Mouse (Mus musculus): ENCODE measurements around the gene Zbp1. TPM values are rescaled to one million over a fixed set of nuclear protein-coding genes. Genes with fewer than 3 reads are reported as not detected.

Zbp1 gene
- polyA plus RNA-seq, 1 experiment from 2014 or later: 0.23 TPM

DNA sequence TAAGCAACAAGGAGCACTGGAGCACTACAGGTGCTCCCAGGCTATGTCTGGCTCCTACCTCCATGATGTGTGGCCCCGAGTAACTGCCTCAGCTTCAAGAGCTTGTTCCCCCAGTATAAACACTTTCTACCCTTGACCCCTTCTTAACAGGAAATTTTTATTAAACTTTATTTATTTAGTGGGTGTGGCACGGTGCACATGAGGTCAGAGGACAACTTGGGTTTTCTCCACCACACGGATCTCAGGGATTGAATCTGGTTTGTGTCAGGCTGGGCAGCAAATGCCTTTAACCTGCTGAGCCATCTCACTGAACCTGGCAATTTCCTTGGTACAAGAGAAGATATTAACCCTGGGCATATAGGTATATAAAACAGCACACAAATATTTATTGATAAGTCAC is 25.4 kb upstream of the Zbp1 start:
- H3K9ac ChIP-seq (replicated peaks): no peak overlapping the region
- no peaks in the 10 kb centered on the region for H3K27me3 ChIP-seq
- no peak overlapping the region for H3K27ac ChIP-seq (replicated peaks)
- H3K9me3 ChIP-seq: no peaks in the 10 kb centered on the region
- H3K4me3 ChIP-seq: no peak overlapping the region
- no peak for ATAC-seq (replicated peaks)
- H3K36me3 ChIP-seq: no peaks in the 10 kb centered on the region
- 80% methylated on average over 3 of the region's 3 CpGs for WGBS
- H3K4me1 ChIP-seq: peaks cover 67% of the 10 kb centered on the region
- H3K4me2 ChIP-seq (replicated peaks): no peak overlapping the region

DNA sequence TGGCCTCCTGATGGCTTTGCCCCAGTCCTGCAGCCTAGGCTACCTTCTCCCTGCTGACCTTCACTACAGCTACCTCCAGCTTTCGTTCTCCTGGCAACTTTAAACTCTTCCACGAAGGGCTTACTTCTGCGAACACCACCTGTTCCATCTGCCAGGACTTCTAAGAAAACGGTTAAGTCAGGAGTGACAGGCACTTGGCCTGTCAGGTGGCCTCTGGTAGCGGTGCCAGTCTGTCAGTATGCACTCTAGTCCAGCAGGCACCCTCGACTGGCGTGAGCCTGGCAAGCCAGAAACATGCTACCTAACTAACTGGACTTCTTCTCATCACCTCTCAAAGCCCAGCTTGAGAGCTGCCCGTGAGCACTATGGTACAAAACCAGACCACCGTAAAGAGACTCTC is 24.9 kb upstream of the Zbp1 start:
- Histone ChIP-seq H3K36me3 (no peaks in the 10 kb centered on the region), H3K4me1 (peaks cover 70% of the 10 kb centered on the region)
- ATAC-seq (replicated peaks): no peak

DNA sequence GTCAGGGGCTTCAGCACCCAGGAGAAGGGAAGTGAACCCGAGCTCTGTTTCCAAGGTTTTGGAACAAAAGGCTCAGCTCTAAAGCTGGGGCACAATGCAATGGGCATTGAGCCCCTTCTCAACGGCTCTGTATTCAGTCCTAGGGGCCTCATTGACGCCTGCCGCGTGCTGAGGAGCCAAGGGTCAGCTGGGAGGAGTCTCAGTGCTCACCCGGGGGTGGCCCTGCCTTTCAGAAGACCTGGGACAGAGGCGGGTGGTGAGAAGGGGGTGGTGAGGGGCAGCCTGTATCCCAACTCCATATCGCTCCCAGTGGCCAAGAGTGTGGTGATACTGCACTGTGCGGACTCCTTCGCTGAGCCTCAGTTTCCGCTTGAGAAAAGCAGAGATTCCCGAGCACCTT is 24.2 kb upstream of the Zbp1 start:
- peak; percentile 48 for ATAC-seq (replicated peaks)
- H3K4me1 ChIP-seq: peaks cover 71% of the 10 kb centered on the region
- no peaks in the 10 kb centered on the region for H3K27me3 ChIP-seq
- no peak overlapping the region for H3K4me3 ChIP-seq
- H3K36me3 ChIP-seq: no peaks in the 10 kb centered on the region
- WGBS: 8% methylated on average over 12 of the region's 12 CpGs
- H3K27ac ChIP-seq (replicated peaks): no peak overlapping the region
- no peak overlapping the region for H3K4me2 ChIP-seq (replicated peaks)
- H3K9ac ChIP-seq (replicated peaks): no peak overlapping the region
- H3K9me3 ChIP-seq: no peaks in the 10 kb centered on the region

More for the DNA sequence above, 24.9 kb upstream of the Zbp1 start:
- H3K27ac ChIP-seq (replicated peaks): no peak overlapping the region
- H3K9me3 ChIP-seq: no peaks in the 10 kb centered on the region
- H3K4me2 ChIP-seq (replicated peaks): no peak overlapping the region
- no peaks in the 10 kb centered on the region for H3K27me3 ChIP-seq
- no peak overlapping the region for H3K4me3 ChIP-seq
- no peak overlapping the region for H3K9ac ChIP-seq (replicated peaks)
- 66% methylated on average over 9 of the region's 9 CpGs for WGBS

DNA sequence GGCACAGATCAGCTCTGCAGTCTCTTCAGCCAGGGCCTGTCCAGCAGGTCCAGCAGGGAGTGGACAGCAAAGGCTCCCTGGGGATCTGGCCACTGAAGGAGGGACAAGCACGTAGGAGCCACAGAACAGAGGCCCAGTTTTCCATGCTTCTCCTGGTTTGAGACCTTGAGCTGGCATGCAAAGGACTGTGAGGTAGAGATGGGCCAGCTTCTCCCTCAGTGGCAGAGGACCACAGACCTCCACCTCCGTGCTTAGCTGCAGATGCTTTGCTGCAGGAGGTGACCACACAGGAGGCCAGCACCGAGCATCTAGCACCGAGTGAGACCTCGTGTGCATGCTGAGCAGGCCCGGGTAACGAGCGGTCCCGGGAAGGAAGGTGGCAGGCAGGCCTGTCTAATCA is 22.0 kb upstream of the Zbp1 start:
- H3K4me3 ChIP-seq: no peak overlapping the region
- H3K27ac ChIP-seq (replicated peaks): peak overlapping the region; percentile 38
- peaks cover 82% of the 10 kb centered on the region for H3K4me1 ChIP-seq
- 22% methylated on average over 9 of the region's 9 CpGs for WGBS
- ATAC-seq (replicated peaks): no peak
- no peaks in the 10 kb centered on the region for H3K27me3 ChIP-seq
- H3K9me3 ChIP-seq: no peaks in the 10 kb centered on the region
- no peaks in the 10 kb centered on the region for H3K36me3 ChIP-seq
- H3K9ac ChIP-seq (replicated peaks): no peak overlapping the region
- no peak overlapping the region for H3K4me2 ChIP-seq (replicated peaks)

DNA sequence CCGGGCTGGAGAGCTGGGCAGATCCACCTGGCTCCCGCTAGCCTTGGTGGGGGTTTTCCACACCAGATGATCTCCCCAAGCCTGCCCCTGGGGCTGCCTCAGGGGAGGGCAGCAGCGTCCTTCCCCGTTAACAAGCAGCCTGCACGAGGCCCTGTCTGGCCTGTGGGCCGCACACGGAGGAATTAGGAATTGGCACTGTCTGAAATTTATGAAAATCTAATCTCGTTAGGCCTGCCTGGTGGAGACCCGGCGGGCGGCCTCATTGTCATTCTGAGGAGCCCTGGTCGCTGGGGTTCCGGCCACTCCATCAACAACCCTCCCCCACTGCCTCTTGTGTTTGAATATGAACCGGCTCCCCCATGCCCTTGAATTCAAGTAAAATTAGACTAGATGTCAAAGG is 19.8 kb upstream of the Zbp1 start:
- H3K4me1 ChIP-seq: peaks cover 82% of the 10 kb centered on the region
- no peak overlapping the region for H3K4me3 ChIP-seq
- no peaks in the 10 kb centered on the region; the same call in 1 of the 2 replicates for H3K36me3 ChIP-seq
- no peak overlapping the region for H3K9ac ChIP-seq (replicated peaks)
- WGBS: 7% methylated on average over 14 of the region's 14 CpGs
- no peak overlapping the region for H3K4me2 ChIP-seq (replicated peaks)
- no peaks in the 10 kb centered on the region for H3K9me3 ChIP-seq
- H3K27me3 ChIP-seq: no peaks in the 10 kb centered on the region
- no peak overlapping the region; the same call in 1 of the 2 replicates for H3K27ac ChIP-seq (replicated peaks)
- no peak for ATAC-seq (replicated peaks)

DNA sequence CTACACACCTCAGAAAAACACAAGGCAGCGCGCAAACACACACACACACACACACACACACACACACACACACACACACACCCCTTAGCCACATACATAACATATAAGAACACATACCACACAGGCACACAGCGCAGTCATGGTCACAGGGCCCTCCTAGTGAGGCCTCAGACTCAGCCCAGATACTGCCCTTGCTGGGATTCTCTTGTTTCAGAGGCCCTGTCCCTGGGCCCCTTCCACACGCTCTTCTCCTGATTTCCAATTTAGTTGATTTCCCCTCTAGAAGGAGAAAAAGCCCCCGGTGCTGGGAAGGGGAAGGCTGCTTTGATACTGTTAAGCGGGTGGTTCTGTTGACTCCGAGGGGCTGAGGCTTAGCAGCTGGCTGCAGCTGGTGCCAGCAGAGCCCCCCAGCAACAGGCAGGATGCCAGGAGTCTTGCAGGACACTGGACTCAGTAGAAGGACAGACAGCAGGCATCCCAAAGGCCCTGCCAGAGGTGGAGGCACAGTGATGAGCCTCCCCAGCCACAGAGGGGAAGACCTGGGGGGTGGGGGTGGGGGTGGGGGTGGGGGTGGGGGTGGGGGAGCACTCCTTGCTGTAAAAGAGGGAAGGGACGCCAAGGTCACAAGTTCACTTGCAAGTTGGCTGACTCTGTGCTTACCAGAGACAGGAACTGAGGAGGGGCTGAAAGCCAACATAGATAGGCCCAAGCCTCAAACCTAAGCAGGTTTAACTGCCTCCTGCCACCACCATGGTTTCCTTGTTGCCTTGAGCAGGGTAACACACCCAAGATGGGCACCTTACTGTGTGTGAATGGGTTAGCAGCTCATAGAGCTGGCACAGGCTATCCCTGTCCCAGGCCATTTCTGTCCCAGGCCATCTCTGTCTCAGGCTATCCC is 17.0 kb upstream of the Zbp1 start:
- Histone ChIP-seq H3K36me3 (peaks cover 18% of the 10 kb centered on the region), H3K27me3 (no peaks in the 10 kb centered on the region), H3K9me3 (no peaks in the 10 kb centered on the region), H3K4me3 (no peak overlapping the region), H3K9ac (replicated peaks) (0 out of 2 replicates have a peak overlapping the region, but pooled peaks have one; percentile 1), H3K4me1 (peaks cover 67% of the 10 kb centered on the region), H3K4me2 (replicated peaks) (no peak overlapping the region), H3K27ac (replicated peaks) (no peak overlapping the region)
- ATAC-seq (replicated peaks): peak; percentile 7; the same call in 1 of the 2 replicates
- WGBS: 47% methylated on average over 8 of the region's 8 CpGs

DNA sequence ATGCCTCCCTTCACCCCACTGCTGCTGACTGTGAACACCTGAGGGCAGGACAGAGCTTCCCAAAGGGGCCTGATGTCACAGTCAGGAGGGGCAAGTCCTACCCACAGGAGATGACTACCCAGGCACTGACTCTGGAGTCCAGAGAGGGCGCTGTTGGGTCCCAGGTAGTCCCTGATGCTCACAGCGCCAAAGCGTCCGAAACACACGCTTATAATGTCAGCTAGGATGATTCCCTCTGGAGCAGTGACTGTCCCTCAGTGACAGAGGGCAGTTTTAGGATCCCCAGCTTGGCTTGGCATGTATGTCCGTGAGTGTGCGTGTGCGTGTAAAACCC is 14.0 kb upstream of the Zbp1 start:
- Histone ChIP-seq H3K4me1 (peaks cover 48% of the 10 kb centered on the region), H3K9ac (replicated peaks) (no peak overlapping the region), H3K36me3 (peaks cover 28% of the 10 kb centered on the region), H3K27ac (replicated peaks) (no peak overlapping the region), H3K4me3 (no peak overlapping the region), H3K4me2 (replicated peaks) (no peak overlapping the region), H3K9me3 (no peaks in the 10 kb centered on the region), H3K27me3 (no peaks in the 10 kb centered on the region)
- ATAC-seq (replicated peaks): no peak
- 73% methylated on average over 8 of the region's 8 CpGs for WGBS

DNA sequence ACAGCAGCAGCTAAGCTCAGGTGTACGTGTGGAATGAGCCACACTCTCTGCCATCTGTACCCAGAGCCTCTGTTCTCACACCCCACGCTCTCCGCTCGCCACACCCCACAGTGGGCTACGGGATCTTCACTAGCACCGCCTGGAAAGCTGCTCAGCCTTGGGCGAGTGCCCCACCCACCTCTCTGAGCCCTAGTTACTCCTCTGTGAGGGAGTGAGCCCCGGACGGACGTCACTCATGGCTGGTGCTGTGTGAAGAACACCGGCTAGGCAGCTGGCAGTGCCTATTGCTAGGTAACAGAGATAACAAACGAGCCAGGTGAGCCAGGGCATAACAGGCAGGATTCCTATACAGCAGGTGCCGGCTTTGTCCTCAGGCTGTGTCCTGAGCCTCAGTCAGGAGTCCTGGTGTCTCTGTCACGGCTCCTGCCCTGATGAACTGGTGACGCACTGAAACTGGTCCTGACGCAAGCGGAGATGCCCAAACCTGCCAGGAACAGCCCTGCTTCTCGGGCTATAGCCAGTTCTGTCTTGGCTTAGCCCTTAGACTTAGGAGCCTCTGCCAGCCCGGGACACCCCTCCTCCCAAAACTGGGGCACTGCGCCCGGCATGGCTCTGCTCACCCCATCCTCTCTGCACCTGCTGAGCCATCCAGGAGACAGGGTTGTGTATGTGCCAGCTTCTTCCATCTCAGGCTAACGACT is 13.5 kb upstream of the Zbp1 start:
- WGBS: 77% methylated on average over 22 of the region's 22 CpGs
- Histone ChIP-seq H3K4me1 (peaks cover 43% of the 10 kb centered on the region), H3K9me3 (no peaks in the 10 kb centered on the region), H3K27me3 (no peaks in the 10 kb centered on the region), H3K27ac (replicated peaks) (no peak overlapping the region), H3K4me2 (replicated peaks) (no peak overlapping the region), H3K4me3 (no peak overlapping the region), H3K36me3 (peaks cover 31% of the 10 kb centered on the region), H3K9ac (replicated peaks) (no peak overlapping the region)
- no peak for ATAC-seq (replicated peaks)

DNA sequence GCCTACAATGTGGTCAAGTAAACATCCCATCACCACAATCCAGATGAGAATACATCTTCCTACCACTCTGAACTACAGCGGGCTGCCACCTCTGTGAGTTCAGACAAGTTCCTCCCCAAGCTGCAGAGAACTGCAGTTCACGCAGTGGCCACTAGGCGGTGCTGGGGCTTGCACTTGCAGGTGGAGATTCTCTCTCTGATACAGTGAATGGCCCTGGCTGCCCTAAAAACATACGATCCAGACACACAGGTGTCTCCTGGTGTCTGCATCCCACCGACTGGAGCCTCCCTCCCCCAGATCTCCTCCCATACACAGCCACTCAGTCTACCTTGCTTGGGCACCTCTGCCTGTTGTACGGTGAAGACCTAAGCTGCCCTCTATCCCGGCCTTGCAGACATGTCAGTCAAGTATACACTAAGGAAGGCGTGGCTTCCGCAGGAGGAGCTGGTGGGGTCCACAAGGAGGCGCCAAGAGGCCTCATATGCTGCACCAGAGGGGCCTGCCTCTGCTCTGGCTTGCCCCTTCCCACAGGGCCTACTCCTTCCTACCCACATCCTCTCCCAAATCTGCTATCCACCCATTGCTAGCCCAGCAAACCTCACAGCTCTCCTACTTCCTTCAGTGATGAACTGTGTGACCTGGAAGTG is 11.0 kb upstream of the Zbp1 start:
- Histone ChIP-seq H3K4me2 (replicated peaks) (no peak overlapping the region), H3K4me1 (peaks cover 18% of the 10 kb centered on the region; the same call in 1 of the 2 replicates), H3K9ac (replicated peaks) (no peak overlapping the region), H3K9me3 (no peaks in the 10 kb centered on the region), H3K36me3 (peaks cover 40% of the 10 kb centered on the region), H3K27me3 (no peaks in the 10 kb centered on the region), H3K4me3 (0 out of 2 replicates have a peak overlapping the region, but pooled peaks have one; percentile 10), H3K27ac (replicated peaks) (peak overlapping the region; percentile 55)
- peak; percentile 84 for ATAC-seq (replicated peaks)
- 2% methylated on average over 10 of the region's 10 CpGs for WGBS

DNA sequence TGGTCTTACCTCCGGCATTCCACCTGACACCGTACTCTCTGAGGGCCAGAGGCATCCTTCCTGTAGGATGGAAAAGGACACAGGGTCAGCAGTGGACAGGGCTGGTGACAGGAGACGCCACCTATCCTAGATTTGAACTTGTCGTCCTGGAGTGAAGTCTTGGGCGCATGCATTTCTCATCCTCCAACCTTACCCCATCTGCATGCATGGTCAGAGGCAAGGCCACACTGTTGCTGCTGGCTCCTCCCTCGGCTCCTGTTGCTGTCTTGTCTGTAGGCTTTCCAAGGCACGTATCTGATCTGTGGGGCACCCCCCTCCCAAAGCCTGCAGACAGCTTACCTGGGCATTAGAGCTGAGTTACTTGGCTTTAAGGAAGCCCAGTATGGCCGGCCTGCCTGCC is 9.8 kb upstream of the Zbp1 start:
- Histone ChIP-seq H3K27me3 (no peaks in the 10 kb centered on the region), H3K4me1 (peaks cover 15% of the 10 kb centered on the region; the same call in 1 of the 2 replicates), H3K9me3 (no peaks in the 10 kb centered on the region), H3K4me3 (no peak overlapping the region), H3K36me3 (peaks cover 40% of the 10 kb centered on the region), H3K4me2 (replicated peaks) (no peak overlapping the region), H3K9ac (replicated peaks) (no peak overlapping the region), H3K27ac (replicated peaks) (no peak overlapping the region)
- no peak for ATAC-seq (replicated peaks)
- WGBS: 85% methylated on average over 8 of the region's 8 CpGs

DNA sequence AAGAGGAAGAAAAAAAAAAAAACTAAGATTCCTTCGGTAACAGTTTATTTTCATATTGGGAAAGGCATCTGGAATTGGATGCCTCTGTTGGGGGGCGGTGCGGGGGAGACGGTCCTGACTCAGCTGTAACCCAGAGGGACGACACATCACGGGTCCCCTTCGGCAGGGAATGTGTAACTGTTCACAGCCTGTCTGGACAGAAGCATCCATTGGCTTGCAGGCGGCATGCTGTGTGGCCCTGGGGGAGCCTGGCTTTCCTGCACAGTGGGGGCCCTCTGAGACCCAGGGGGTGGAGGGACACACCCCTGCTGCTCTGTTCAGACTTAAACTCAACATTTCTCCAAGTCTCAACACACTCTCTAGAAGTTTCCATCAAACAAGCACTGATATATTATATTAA is 8.1 kb upstream of the Zbp1 start:
- Histone ChIP-seq H3K4me2 (replicated peaks) (no peak overlapping the region), H3K4me1 (peaks cover 5% of the 10 kb centered on the region; the same call in 1 of the 2 replicates), H3K27ac (replicated peaks) (no peak overlapping the region), H3K9ac (replicated peaks) (no peak overlapping the region), H3K36me3 (peaks cover 31% of the 10 kb centered on the region), H3K27me3 (no peaks in the 10 kb centered on the region), H3K4me3 (no peak overlapping the region), H3K9me3 (no peaks in the 10 kb centered on the region)
- 92% methylated on average over 8 of the region's 8 CpGs for WGBS
- ATAC-seq (replicated peaks): no peak

DNA sequence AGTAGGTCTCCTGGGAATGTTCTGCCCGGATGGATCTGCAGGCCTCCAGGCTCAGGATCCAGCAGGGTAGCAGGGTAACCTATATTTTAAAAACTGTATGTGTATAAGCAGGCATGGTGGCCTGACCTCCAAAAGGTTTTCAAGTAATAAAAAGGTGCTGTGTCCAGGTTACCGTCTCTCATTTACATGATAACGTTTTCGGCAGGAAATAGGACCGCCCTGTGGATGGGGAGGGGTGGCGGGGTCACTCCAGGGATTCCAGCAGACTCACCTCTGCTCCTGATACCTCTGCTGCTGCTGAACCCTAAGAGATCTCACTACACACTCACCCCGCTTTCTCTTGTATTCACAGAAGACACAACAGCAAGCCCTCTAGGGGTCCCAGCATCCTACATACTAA is 7.2 kb upstream of the Zbp1 start:
- Histone ChIP-seq H3K36me3 (peaks cover 23% of the 10 kb centered on the region), H3K4me1 (peaks cover 5% of the 10 kb centered on the region; the same call in 1 of the 2 replicates), H3K9me3 (no peaks in the 10 kb centered on the region), H3K9ac (replicated peaks) (no peak overlapping the region), H3K4me3 (no peak overlapping the region), H3K27ac (replicated peaks) (no peak overlapping the region), H3K4me2 (replicated peaks) (no peak overlapping the region), H3K27me3 (no peaks in the 10 kb centered on the region)
- ATAC-seq (replicated peaks): no peak
- WGBS: 82% methylated on average over 7 of the region's 7 CpGs
